Mouse (Mus musculus): ENCODE measurements around the gene Rbfox3.

The Rbfox3 gene

DNA sequence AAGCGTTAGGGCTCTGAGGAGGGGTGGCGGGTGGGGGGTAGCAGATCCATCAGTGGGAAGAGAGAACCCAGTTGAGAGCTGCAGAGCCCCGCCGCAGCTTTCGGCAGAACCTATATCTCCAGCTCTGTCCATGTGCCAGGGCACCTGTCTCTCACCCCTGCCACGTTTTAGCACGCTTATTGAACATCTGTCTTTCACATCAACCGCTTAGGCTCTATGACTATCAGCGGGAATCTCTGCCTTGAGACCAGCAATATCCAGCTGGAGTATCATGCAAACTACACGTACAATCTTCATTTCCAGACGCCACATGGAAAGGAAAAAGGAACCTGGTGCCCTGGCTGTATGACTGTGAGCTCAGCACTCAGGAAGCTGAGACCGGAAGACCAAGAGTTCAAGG is 182.6 kb downstream of the Rbfox3 start:
- no peak for DNase-seq (ENCODE audit: low spot score)

DNA sequence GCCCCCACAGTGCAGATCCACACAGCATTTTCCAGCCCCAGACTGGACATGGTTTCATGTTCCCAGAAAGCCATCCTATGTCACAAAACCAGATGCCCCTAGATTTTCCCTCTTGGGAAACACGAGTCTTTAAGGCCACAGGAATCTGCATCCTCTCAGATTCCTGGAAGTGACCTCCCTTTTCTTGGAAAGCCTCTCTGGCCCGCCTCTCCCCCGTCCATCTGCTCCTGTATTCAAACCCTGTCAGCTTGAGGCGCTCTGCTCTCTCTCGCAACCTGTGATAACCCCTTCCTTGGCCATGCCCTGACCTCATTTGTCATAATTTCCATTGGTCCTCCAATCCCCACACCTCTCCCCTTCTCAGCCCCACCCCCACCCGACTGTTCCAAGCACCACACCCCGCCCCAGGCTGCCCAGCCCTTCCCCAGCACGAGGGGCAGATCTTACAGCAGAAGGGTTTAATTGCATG is 183.3 kb downstream of the Rbfox3 start:
- DNase-seq (ENCODE audit: low spot score) = no peak

GRCm38 (mm10) chr11:118726430-118726829 is 185.0 kb downstream of the Rbfox3 start:
- no peak for DNase-seq (ENCODE audit: low spot score)

DNA sequence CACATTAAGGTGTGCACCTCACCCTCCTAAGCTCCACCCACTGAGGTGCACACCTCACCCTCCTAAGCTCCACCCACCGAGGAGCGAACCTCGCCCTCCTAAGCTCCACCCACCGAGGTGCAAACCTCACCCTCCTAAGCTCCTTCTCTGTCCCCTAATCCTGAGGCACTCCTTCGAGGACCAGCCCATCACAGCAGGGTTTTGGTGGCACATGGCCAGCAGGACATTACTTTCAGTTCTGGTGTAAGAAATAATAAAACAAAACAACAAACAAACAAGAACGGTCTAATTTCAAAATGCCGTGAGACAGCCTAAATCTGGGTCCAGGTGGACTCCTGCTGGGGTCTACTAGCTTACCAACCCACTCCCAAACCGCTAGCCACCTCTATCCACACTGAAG is 187.0 kb downstream of the Rbfox3 start:
- no peak for DNase-seq (ENCODE audit: low spot score)

DNA sequence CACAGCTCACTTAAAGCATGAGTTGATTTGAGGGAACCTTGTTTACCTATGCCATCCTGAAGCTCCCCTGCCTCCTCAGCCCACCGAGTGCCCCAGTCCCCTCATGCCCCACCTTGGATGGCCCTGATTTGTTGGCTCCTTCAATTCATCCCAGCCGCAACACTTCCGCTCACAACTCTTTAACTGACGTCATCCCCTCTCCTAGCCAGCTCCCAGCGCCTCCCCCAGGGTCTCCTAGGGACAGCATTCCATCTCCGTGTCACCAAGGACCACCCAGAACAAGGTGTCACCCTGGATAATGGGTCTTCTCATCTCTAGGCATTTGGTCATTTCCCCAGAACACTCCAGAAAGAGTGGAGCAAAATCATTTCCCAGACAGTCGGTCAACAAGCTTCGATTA is 188.2 kb downstream of the Rbfox3 start:
- DNase-seq (ENCODE audit: low spot score) = no peak

- no peak for DNase-seq (ENCODE audit: low spot score)
These were observed 189.5 kb downstream of the Rbfox3 start for GRCm38 (mm10) chr11:118721898-118722297.

- no peak for DNase-seq (ENCODE audit: low spot score)
These were observed 196.5 kb downstream of the Rbfox3 start for GRCm38 (mm10) chr11:118714601-118715524.

GRCm38 (mm10) chr11:118712761-118713160 is 198.6 kb downstream of the Rbfox3 start:
- no peak for DNase-seq (ENCODE audit: low spot score)

- no peak for DNase-seq (ENCODE audit: low spot score)
These were observed 199.3 kb downstream of the Rbfox3 start for GRCm38 (mm10) chr11:118712058-118712457.

- no peak for DNase-seq (ENCODE audit: low spot score)
These were observed 201.4 kb downstream of the Rbfox3 start for GRCm38 (mm10) chr11:118710035-118710434.

- DNase-seq (ENCODE audit: low spot score) = no peak
These were observed 215.0 kb downstream of the Rbfox3 start for GRCm38 (mm10) chr11:118696226-118696930.

DNA sequence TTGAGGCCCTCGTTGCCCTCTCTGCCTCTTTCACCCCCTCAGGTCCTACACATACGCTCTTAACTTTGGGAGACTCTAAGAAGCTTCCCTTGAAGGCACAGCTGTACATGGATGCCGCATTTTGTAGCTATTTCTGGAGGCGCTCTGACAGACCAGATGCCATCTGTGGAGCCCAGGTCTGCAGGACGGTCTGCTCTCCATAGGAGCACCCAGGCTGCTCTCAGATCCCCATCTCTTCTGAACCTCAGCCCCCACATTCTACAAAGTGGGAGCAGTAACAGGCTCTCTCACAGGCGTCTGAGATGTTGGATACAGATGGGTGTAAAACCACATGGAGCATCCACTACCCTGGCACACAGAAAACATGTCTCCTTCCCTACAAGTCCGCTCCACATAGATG is 218.1 kb downstream of the Rbfox3 start:
- DNase-seq (ENCODE audit: low spot score) = no peak

DNA sequence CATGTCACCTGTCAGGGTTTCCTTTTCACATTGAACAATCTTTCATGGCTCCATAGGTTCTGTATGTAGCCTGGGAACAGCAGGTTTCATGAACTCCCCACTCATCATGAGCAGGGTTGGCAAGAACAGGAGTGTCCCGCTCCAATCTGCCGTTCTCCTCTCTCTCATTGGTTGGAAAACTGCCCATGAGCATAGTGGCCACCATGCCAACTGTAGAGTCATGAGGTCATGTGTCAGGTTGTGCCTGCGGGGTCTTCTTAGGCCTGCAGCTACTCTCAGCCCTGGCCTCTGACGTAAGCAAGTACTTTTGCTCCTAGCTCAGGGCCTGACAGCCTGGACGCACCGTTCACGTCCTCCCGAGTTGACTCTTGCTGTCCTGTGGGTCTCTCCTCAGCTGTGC is 221.1 kb downstream of the Rbfox3 start:
- DNase-seq (ENCODE audit: low spot score) = no peak

DNA sequence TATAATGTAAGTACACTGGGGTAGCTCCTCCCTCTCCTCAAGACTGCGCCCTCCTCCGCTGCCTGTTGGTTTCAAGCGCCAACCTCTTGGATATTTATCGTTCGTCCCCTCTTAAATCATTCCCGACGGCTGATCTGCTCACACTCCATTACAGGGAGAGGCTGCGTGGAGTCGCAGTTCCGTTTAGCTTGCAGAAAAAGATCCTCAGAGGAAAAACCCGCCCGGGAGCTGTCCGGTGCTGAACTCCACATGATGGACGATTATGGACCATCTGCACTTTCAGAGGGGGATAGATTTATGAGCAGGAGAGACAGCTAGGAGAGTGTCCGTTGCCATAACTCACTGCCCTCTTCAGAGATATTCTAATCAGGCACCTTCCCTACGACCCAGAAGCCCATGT is 226.0 kb downstream of the Rbfox3 start:
- no peak for DNase-seq (ENCODE audit: low spot score)

DNA sequence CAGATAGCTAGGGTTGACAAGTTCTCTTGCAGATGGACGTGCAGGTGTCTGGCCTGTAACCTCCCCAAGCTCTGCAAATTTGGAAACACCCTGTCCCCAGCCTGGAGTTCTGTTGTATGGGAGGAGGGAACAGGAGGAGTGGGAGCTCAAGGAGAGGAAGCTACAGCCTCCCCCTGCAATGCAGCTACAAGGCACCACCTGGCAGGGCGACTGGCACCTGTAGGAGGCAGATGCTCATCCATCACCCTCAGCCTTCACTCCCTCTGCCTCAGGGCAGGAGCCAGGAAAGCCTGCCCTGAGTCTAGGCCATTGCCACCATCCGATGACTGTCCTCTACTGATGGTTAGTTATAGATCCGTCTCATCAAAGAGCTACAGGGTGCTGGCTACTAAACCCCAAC is 226.7 kb downstream of the Rbfox3 start:
- no peak for DNase-seq (ENCODE audit: low spot score)

- no peak for DNase-seq (ENCODE audit: low spot score)
These were observed 230.7 kb downstream of the Rbfox3 start for GRCm38 (mm10) chr11:118680699-118681098.

- DNase-seq (ENCODE audit: low spot score) = no peak
These were observed 231.5 kb downstream of the Rbfox3 start for GRCm38 (mm10) chr11:118679736-118680410.

DNA sequence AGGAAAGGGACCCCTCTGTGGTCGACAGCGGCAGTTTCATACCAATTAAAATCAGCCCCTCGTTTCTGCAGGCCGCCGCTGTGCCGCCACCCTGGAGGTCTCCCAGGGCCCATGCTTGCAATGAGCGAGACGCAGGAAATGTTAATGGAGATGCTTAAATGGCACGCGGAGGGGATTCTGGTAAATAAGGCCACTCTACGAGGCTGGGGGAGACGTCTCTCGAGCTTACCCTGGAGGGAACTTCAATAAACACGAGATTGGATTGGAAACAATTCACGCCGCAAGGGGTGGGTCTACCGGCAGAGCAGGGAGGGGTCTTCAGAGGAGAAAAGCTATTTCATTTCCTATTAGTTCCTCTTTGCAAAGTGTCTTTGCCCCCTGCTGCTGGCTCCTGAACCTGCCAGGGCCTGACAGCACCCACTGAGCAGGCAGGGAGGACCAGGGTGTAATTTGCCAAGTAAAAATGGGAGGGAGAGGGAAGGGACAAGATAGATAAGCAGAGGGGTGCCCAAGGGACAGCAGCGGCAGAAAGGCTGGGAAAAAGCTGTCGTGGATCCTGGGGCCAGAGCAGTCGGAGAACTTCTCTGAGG is 232.8 kb downstream of the Rbfox3 start:
- no peak for DNase-seq (ENCODE audit: low spot score)

DNA sequence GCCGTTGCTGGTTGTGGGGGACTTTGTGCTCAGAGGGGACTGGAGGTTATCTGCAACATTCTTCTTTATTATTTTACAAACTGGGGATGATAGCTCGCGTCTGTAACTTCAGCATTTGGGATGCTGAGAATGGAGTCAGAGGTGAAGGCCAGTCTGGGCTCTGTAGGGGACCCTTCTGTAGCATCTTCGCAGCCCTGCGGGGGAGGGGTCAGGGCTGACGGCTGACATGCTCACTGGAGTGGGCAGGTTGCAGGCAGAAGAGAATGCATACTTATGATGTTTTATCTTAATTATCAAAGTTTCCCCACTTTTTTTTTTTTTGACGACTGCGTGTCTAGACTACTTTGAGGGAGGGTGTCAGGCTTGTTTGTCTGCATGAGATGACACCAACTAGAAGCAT is 234.1 kb downstream of the Rbfox3 start:
- DNase-seq (ENCODE audit: low spot score) = no peak

DNA sequence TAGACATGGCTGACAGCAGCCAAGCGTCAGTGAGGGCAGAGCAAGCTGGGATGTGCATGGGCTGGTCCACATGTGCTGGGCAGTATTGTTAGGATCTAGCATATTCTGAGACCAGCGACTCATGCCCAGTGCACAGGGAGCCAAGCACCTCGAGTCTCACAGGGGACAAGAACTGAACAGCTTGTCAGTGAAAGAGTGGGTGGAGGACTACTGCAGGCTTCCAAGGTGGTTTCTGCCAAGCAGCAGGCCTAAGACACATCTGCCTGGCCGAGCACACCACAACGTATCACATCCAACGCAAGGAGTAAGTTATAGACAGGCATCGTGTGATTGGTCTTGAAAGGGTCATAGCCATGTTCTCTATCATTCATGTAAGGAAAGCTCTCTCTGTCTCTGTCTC is 235.0 kb downstream of the Rbfox3 start:
- DNase-seq (ENCODE audit: low spot score) = no peak

- no peak for DNase-seq (ENCODE audit: low spot score)
These were observed 239.4 kb downstream of the Rbfox3 start for GRCm38 (mm10) chr11:118671958-118672357.

DNA sequence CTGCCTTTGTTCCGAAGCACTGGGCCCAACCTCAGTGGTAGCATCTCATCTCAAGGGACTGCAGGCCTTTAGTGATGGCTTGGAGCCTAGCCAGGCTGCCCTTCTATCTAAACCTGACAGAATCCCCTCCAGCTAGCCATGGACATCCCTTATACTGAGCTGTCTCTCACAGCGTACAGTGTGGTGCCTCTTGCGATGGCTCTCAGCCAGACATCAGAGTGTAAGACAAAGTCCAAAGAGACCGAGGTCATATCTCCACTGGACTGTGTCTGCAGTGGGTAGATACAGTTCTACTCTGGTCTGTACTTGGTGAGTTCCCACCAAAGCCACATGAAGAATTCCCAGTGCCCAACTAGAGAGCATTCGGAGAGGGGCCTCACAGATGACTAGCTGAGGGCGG is 240.2 kb downstream of the Rbfox3 start:
- no peak for DNase-seq (ENCODE audit: low spot score)
